Mouse (Mus musculus) natural killer cell, adult 2 months (primary cell): Measurements from ENCODE around the gene Ube2n.

Experiments
- DNase-seq, 2 experiments: peaks; one replicate each; pipeline ENCODE4 v3.0.0; 2022; ENCODE audit warnings: low spot score in 2 of 2

Ube2n gene

DNA sequence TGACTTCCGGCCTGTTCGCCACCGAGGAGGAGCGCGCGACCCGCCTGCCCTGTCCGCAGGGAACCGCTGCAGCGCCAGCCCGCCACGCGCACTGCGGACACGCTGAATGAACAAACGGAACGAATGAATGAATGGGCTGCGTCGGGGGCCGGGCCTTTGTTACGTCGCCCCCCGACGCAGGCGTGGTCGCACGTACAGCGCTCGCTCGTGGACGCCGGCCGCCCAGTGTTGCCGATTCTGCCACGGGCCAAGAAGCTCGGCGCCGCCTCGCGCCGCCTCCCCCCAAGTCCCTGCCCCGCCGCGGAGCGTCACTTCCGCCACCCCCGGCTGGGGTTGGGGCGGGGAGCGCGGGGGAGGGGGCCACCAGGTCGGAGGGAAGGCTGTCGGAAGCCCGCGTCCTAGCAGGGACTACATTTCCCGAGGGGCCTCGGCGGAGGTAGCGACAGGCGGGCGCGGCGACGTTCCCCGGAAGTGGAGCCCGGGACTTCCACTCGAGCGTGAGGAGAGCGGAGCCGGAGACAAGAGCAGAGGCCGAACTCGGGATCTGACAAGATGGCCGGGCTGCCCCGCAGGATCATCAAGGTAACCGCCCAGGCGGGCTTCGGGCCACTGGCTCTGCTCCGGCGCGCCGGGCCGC is at the start of gene Ube2n:
TSS of gene Ube2n (plus strand) at position 490 of the 637 bp plus-strand sequence.
- DNase-seq = peak; percentile 95 to 96

DNA sequence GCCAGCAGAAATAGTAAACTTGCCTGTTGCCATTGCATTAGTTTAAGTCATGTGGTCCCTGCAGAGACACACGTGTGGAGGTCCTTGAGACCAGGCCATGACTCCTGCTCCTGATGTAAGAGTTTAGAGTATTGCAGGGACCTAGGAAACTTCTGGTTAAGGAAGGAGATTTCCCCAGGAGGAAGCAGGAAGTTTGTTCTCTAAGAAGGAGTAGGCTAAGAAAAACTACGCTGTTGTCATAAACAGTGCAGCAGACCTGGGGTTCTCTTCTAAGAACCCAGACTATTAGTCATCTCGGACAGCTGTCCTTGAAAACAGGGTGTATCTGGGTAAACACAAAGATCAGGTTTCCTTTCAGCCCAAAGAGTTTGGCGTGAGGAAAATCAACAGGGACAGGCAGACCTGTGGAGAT is 49.5 kb upstream of the Ube2n start:
- no peak for DNase-seq

DNA sequence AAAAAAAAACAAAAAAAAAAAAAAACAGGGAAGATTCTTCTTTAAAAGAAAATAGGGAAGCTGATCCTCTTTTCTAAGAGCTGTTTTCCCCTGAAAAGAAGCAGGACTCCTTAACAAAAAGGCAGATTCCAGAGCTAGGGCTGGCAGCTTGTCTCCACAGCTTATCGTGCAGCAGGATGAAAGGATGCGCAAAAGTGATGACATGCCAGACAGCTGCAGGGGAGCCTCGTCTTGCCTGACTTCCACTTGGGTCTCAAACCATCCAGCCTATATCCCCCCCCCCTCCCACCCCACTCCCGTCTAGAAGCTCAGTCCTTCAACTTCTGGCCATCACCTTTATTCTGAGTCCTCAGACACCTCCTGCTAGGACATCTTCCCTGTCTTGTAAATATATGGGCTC is 46.1 kb upstream of the Ube2n start:
- DNase-seq = no peak

DNA sequence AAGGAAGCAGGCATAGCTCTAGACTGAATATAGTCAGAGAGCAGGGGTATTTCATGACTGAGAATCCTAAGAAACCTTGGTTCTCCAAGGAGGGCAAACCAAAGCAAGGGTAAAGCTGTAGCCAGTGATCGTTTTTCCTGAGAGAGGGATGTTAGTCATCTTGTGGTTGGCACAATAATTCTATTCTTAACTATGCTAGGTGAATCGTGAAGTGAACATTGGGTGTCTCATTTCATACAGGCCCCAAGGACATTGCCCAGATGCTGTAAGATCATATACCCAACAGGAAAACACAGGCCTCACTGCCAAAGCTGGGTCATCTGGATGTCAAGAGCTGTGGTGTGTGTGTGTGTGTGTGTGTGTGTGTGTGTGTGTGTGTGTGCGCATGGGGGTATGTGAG is 43.8 kb upstream of the Ube2n start:
- no peak for DNase-seq

DNA sequence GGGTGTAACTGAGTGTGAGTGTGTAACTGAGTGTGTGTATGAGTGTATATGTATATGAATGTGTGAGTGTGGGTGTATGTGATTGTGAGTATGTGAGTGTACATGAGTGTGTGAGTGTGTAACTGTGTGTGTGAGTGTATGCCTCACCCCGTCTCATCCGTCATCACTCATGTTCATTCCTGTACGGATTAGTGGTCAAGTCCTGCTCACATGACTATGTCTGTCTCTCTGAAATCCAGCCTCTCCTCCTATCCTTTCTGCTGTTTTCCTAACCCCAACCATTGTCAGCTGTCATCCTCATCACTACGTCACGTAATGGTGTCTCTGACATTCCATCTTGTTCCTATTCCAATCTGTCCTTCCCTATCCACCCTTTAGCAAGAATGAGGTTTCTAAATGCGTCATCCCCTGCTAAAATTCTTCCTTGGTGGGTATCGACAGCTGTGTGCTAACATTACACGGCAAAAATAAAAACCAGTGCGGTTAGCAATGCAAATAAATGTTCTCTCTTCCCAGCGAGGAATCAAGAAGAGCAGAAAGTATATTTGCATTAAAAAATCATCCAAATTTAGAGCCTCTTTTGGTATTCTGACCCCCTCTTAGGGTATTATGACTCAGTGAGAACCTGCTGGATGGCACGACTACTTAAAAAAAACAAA is 42.9 kb upstream of the Ube2n start:
- DNase-seq = no peak

DNA sequence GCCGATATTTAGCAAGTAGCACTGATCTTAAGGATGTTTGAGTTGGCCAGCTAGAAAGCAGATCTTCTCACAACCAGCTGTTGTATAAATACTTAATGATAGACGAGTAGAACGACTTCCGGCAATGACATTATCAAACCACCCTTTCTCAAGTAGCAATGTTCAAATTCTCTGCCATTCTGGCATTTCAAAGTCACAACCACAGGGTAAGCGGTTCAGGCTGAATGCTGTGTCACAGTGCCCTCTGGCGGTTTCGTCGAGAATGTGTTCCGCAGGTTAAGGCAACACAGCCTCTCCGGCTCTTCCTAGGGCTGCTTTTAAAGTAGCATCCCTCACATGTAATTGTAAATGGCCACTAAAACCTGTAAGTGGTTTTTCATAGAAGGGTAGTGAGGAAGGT is 39.0 kb upstream of the Ube2n start:
- DNase-seq = peak; percentile 70 to 80

DNA sequence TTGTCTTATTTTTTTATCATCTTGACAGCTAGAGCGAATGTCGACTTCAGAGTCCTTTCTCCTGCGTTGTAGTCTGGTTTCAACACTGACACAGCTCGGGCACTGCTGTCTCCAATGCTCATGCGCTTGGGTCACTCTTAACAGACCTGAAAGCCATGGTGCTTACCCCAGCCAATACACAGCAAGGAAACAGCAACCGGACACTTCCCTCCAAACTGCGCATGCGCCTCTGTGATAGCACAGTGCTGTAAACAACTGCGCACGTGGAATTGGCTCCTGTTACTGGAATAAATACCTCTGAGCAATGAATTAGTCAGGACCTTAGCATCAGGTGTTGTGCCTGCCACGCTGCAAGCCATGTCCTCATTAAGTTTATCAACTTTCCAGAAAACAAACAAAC is 37.4 kb upstream of the Ube2n start:
- no peak for DNase-seq

DNA sequence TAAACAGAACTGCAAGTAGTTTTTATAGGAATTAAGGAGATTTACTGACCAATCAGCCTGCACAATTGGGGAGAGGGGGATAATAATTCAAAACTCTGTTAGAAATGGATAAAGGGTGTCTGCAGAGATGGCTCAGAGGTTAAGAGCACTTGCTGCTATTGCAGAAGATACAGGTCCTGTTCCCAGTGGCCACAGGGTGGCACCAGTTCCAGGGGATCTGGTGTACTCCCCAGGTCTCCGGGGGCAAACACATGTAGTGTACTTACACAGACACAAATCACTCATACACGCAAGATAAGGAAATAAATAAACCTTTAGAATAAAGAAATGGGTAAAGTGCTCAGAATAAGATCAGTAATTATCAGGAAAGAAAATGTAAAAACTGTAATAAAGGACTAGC is 25.3 kb upstream of the Ube2n start:
- no peak for DNase-seq

DNA sequence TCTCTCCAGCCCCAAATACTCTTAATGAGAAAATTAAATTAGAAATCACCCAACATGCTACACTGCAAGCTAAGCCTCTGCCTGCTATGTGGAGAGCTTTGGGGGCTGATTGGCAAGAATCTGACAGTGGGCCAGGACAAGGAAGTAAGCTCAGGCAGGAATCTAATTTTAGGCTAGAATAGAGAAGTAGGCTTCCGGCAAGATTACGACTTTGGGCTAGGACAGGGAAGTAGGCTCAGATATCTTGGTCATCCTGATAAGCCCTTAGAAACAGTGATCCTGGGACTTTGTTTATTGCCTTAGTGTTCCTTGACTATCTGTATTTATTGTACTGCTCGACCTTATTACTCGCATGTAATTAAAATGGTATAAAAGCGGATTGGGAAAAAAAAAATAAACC is 20.7 kb upstream of the Ube2n start:
- no peak for DNase-seq

DNA sequence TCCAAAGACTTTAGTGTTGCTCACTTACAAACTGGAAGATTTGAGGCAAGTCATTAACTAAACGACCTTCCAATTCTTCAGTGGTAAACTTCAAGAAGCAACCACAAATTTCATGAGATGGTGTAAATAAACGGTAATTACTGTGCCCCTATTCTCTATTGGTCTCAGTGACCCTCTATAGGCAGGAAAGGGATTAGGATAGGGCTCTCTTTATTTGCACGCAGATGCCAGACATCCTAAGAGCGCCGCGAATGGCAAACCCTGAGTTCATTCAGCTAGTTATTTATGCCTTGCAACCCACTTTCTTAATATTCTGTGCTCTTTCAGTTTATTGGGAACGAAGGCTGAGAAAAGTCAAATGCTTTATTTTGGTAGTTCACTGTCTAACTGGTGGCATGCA is 13.9 kb upstream of the Ube2n start:
- DNase-seq = no peak

DNA sequence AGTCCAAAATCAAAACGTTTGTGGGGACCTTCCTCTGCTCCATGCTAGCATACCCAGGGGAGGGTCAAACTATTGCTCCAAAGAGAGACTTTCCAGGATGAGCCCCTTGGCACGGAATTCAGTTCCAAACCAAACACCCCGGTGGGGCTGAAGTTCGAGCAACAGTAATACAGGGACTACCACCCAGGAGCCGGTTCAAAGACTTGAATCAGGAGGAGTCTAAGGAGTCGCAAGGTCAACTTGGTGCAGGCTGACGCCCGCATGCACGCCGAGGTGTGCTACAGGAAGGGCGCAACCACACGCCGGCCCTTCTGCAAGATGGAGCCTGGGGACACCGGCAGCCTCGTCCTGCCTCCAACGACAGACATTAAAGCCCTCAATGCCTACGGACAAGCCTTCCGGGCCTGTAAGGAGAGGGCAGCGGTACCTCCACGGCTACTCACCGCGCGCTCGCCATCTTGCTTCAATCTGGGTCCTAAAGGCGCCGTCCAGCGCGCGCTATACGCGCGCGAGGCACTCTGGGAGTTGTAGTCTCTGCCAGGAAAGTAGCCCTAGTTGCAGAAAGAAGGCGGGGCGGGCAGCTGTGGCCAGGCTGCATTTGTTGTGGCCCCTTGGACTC is 13.4 kb upstream of the Ube2n start, which contains the start of gene Mrpl42:
TSS of gene Mrpl42 (minus strand) at position 478 of the 619 bp plus-strand sequence.
- peak; percentile 68 to 70 for DNase-seq

DNA sequence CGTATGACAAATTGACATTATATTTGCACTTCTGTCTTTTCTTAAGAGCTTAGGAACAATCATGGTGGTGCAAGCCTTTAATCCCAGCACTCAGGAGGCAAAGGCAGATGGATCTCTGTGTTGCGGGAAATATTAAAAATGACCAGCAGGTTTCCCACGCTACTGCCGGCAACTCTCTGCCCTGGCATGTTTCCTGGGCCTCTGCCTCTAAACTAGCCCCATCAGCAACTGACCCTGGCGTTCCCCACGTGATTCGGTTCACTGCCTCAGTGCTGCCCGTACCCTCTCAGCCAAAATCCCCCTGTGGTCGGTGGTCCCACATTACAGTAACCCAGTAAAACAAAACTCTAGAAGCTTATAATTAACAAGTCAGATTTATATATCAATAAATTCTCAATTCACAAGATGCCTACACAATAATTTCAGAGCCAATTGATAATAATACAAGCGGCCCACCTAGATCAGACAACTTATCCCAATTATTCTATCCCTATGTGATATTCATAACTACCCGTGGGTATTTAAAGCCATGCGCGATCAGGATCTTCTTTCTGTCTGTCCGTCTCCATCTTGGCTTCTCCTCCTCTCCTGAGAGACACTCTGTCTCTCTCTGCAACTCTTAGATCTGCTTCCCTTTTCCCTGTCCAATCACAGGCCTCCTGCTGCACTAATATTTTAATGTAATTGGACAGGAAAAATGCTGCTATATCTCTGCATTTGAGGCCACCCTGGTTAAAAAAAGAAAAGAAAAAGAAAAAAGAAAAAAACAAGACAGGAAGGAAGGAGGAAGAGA is 11.3 kb upstream of the Ube2n start:
- DNase-seq = no peak

DNA sequence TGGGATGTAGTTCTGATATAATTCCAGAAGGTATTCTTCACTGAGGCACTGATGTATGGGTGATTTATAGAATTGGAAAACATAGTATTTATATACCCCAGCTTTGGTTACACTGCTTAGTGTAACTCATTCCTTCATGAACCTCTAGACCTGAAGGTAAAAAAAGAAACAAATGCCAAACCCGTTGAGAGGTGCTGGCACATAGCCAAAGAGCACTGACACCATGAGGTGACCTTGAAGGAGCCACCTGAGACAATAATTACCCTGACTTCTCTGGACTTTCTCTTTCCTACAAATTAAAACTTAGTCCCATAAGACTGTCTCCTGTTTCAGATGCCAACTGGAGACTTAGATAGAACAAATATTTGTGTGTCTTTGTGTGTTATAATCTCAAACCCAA is 10.6 kb upstream of the Ube2n start:
- DNase-seq = no peak

DNA sequence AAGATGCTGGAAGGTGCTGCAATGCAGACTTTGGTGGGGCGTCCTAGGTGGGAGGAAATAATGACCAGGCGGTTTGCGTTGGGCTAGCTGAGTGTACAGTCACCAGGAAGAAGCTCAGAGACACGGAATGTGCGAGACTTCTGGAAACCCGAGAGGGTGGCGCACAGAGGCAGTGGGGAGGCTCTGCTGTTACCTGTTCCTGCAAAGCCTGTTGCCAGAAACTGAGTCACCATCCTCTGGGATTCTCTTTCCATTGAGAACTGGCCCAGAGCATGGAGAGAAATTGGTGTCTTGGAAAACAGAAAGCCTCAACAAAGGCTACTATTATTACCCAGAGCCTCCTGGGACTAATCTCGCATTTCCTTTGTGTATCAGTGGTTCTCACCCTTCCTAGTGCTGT is 6.8 kb upstream of the Ube2n start:
- no peak for DNase-seq

DNA sequence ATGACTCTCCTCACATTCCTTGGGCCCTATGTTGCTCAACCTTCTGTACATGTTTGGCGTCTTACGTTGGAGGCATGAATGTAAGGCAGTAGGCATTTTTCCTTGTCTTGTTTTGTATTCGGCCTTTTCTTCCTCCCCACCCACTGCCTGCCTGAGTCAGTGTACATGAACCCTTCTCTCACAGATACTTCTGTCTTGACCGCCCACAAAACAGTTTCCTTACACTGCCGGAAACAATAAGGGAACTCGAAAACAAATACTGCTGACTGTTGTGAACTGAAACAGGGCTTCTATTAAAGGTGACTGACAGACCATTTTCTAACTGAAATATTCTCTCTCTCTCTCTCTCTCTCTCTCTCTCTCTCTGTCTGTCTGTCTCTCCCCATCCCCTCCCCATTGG is 6.2 kb upstream of the Ube2n start:
- no peak for DNase-seq

DNA sequence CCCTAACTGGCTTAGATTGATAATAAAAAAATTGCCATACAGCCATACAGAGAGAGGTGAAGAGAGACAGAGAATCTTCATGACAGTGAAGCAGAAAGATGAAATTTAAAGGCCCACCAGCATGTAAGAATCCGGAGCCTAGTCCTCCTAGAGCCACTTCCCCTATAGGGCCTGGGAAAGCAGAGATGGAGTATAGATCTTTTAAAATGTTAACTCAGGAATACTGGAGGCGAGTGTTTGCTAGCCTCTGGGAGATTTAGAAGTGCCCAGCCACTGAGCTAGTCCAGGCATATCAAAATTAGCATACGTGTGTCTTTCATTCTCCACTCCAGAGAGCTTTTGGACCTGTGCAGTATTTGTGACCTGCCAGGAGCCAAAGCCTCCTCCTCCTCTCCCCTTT is 5.7 kb upstream of the Ube2n start:
- no peak for DNase-seq

DNA sequence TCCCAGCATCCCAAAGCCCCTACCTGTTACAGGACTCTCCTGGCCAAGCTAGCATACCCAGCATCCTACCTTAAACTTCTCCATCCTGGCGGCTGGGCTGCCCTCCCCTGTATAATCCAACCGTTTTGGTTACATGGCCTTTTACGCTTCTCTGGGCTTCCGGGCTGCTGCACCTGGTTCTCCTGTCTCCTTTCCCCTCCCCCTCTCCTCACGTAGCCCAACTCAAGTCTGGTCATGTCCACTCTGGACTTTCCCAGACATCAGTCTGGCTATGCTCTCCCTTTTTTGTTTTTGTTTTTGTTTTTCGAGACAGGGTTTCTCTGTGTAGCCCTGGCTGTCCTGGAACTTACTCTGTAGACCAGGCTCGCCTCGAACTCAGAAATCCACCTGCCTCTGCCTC is 2.3 kb upstream of the Ube2n start:
- DNase-seq = no peak

DNA sequence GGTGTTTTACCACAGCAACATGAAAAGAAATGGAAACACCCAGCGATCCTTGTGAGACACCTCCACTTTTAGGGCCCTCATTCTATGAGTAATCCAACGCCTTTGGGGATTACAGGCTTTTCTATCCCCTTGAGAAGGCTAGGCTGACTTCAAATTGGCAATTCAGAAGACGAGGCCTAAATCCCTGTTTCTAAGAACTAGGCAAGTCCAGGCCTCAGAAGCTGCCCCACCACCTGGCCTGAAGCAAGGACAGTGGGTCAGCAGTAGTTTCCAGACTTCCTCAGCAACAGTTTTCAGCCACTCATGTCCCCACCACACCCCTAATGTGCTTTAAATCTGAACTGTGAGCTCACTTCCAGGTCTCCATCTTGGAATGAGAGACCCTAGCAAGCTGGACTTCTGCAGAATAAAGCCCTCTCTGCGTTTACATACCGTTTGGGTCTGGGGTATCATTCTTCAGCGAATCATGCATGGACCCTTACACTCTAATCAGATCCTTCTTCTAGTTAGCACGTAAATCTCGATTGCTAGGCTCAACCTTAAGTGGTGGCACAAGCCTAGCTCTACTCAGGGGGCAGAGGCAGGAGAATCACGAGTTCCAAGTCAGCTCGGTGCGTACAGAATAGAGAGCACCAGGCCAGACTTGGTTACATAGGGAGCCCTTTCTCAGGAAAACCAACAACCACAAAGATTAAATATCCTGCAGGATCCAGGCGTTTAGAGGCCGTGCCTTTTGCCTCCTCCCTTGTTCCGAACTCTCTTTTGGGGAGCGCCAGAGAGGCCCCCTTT is 983 bp upstream of the Ube2n start:
- no peak for DNase-seq

DNA sequence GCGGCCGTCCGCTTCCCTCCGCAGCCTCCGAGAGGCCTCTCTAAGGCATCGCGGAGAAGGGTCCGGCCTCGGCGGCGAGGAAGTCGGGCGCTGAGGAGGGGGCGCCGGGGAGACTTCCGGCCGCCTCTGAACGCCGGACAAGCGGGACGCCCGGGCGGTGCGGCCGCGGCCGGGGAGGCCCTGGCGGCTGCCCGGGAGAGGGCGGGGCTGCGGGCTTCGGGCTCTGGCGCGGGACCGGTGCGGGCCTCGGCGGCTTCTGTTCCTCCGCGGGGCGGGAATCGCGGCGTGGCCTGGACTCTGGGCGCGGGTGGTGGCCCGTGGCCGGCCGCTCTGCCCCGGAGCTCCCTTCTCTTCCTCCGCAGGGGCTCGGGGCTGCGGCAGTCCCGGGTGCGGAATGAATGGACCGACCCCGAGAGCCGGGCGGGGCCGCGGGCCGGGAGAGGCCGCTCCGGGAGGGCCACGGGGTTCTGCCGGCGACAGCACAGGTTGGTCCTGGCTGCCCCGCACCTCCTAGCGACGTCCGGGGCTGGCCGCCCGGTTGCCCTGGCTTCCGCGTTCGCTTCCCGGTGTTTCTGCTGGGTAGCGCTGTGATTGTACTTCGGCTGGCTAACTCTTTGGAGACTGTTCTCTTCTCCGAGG is 467 bp downstream of the Ube2n start:
- DNase-seq = peak in 1 of 2 experiments; percentile 23

DNA sequence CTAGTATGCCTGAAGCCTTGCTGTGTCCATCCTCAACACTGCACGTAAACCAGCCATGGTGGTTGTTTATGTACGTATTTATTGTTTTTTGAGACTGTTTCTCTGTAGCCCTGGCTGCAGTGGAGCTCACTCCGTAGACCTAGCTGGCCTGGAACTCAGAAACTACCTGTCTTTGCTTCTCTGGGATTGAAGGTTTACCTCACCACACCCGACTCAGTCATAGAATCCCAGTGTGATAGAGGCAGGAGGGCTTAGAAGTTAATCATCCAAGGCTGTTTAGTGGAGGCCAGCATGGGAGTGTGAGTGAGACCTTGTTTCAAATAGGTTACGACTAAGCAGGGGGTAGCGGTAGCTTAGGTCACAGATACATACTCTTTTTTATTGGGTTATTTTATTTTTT is 2.7 kb downstream of the Ube2n start:
- no peak for DNase-seq

DNA sequence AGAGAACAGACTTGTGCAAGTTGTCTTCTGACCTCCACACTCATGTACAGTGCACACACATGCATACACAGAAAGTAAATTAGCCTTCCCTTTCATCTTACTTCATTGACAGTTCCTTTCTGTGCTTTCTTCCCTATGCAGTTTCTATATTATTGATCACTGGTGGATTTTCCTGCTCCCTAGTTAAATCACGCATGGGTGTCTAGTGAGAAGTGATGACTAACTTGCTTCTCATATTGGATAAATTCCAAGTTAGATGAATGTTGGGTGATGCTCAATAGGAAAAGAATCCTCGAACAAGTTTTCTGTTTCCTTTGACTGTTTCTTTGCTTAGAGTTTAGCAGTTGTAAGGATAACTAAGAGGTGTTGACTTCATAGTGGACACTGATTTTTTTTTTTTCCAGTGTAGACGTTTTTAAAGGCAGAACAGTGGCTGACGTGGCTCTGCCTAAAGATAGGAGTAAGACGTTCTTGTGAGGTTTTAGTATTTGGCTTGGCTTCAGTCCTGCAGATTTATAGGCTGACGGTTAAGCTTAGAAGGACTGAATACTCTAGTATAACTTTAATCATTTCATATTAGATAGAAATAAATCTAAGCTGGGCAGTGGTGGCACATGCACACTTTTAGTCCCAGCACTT is 10.2 kb downstream of the Ube2n start:
- DNase-seq = no peak
